Mouse (Mus musculus): Measurements from ENCODE around the gene Tlcd1.

DNA sequence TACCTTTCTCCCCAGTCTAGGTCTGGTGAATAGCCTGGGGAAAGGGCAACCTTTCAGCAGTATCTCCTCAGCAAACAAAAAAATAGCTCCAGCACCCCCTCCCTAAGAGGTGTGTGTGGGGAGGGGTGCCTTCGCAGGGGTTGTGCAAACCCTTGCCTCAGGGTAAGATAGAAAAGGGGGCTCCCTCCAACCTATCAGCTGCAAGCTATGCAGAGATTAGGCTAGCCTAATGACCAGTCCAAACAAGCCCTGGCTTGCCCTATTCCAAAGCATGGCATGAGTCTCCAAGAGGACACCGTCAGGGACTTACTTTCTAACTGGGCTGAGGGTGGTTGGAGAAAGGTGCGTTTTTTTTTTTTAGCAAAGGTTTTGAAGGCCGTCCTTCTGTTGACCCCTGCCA, 10.3 kb upstream of the Tlcd1 start:
- TF ChIP-seq POLR2A (IDR thresholded peaks at IDR 0.05; ENCODE audit: low read depth, low read length), result no peak
- TF ChIP-seq CTCF (conservative IDR thresholded peaks at IDR 0.05; ENCODE audit: insufficient read depth, insufficient read length, low read depth, low read length), result no peak

Measured in kidney, adult 2 months (tissue).